Mouse (Mus musculus): ENCODE results near the gene Eno3.

Eno3 gene

DNA sequence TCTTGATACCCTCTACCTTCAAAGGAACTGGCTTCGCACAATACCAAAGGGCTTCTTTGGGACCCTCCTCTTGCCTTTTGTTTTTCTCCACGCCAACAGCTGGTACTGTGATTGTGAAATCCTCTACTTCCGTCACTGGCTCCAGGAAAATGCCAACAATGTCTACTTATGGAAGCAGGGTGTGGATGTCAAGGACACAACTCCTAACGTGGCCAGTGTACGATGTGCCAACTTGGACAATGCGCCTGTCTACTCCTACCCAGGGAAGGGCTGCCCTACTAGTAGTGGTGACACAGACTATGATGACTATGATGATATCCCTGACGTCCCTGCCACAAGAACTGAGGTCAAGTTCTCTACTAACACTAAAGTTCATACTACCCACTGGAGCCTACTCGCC is 17.0 kb upstream of the Eno3 start:
- in situ Hi-C loops (cut with MboI, MseI): loop anchor here in 1 of 2 experiments (25.0 kb wide), 1 partner anchor 122 kb away; the partner anchor contains the start of gene Zfp3

DNA sequence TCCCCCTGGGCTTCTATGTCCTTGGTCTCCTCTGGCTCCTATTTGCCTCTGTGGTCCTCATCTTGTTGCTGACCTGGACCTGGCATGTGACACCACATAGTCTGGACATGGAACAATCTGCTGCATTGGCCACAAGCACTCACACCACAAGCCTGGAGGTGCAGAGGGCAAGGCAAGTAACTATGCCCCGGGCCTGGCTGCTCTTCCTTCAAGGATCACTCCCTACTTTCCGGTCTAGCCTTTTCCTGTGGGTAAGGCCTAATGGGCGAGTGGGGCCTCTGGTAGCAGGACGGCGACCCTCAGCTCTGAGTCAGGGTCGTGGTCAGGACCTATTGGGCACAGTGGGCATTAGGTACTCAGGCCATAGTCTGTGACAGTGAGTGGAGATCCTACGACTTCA is 15.8 kb upstream of the Eno3 start:
- in situ Hi-C loops (cut with MboI, MseI): loop anchor here in 1 of 2 experiments (25.0 kb wide), 1 partner anchor 121 kb away; the partner anchor contains the start of gene Zfp3

DNA sequence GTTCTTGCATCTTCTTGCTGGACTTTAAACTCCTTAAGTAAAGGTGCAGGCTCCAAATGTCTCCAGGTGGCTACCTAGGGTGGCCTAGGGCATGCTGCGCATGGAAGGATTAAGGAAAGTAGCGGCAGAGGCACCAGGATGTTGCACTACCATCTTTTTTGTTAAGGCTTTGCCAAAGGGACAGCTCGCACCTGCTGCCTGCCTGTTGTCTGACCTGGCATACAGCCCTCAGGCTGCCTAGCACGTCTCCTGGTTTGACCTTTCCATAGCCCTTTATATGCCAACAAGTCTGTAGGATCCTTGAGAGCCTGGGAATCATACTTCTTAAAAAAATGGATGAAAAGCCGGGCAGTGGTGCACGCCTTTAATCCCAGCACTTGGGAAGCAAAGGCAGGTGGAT is 14.0 kb upstream of the Eno3 start:
- in situ Hi-C loops (cut with MboI, MseI): loop anchor here in 1 of 2 experiments (25.0 kb wide), 1 partner anchor 119 kb away; the partner anchor contains the start of gene Zfp3

- in situ Hi-C loops (cut with MboI, MseI): loop anchor here in 1 of 2 experiments (25.0 kb wide), 1 partner anchor 118 kb away; the partner anchor contains the start of gene Zfp3
Observed at GRCm38 (mm10) chr11:70644564-70645103, 12.4 kb upstream of the Eno3 start.

- in situ Hi-C loops (cut with MboI, MseI): loop anchor here in 1 of 2 experiments (25.0 kb wide), 1 partner anchor 117 kb away; the partner anchor contains the start of gene Zfp3
Observed at GRCm38 (mm10) chr11:70645461-70646258, 11.3 kb upstream of the Eno3 start.

DNA sequence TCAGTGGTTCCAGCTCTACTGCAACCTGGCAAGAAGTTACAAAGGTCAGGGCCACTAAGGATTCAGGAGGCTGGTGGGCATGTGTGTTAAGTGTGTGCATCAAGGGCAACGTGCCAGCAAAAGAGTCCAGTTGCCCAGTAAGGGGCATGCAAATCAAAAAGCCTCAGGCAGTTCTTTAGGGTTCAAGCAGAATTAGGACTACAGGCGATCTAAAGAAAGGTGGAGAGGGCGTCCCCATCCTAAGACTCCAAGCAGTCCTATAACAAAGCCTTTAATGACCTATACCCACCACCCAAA is 10.8 kb upstream of the Eno3 start:
- in situ Hi-C loops (cut with MboI, MseI): loop anchor here in 1 of 2 experiments (25.0 kb wide), 1 partner anchor 116 kb away; the partner anchor contains the start of gene Zfp3

GRCm38 (mm10) chr11:70646691-70647650 is 10.0 kb upstream of the Eno3 start, which contains the start of the genes Rnf167 and Slc25a11:
TSS of gene Rnf167 (plus strand) at chr11:70647235.
TSS of gene Slc25a11 (minus strand) at chr11:70647479.
- in situ Hi-C loops (cut with MboI, MseI): loop anchor here in 1 of 2 experiments (25.0 kb wide), 1 partner anchor 115 kb away; the partner anchor contains the start of gene Zfp3

- in situ Hi-C loops (cut with MboI, MseI): loop anchor here in 1 of 2 experiments (25.0 kb wide), 1 partner anchor 114 kb away; the partner anchor contains the start of gene Zfp3
Observed at GRCm38 (mm10) chr11:70647716-70648420, 9.1 kb upstream of the Eno3 start.

DNA sequence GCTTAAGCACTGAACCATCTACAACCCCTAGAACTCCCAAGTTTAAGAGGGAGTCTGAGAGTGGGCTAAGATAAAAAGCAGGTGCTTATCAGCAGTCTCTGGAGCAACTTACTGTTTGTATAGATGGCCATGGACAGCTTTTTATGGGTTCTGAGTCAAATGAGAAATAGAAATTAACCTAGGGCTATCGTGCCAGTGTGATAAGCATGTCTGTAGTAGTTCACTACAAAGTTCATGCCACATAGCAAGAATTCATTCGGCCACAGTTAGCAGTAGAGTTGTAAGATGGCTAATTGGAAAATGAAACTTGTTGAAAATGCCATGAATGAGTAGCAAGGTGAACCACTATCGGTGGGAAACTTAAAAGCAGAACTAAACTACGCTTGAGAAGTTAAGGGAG is 8.5 kb upstream of the Eno3 start:
- in situ Hi-C loops (cut with MboI, MseI): loop anchor here in 1 of 2 experiments (25.0 kb wide), 1 partner anchor 114 kb away; the partner anchor contains the start of gene Zfp3

GRCm38 (mm10) chr11:70649185-70649734 is 7.7 kb upstream of the Eno3 start:
- in situ Hi-C loops (cut with MboI, MseI): loop anchor here in 1 of 2 experiments (25.0 kb wide), 1 partner anchor 113 kb away; the partner anchor contains the start of gene Zfp3

- in situ Hi-C loops (cut with MboI, MseI): loop anchor here in 1 of 2 experiments (10.0 to 25.0 kb wide), 2 partner anchors 656 to 1563 kb away; partner anchors contain the start of genes Gabarap, Per1, Phf23 and Vamp2
Observed at GRCm38 (mm10) chr11:70650322-70651175, 6.5 kb upstream of the Eno3 start.

- in situ Hi-C loops (cut with MboI, MseI): loop anchor here in 1 of 2 experiments (10.0 to 25.0 kb wide), 2 partner anchors 657 to 1564 kb away; partner anchors contain the start of genes Gabarap, Per1, Phf23 and Vamp2
Observed at GRCm38 (mm10) chr11:70651391-70651790, 5.6 kb upstream of the Eno3 start.

DNA sequence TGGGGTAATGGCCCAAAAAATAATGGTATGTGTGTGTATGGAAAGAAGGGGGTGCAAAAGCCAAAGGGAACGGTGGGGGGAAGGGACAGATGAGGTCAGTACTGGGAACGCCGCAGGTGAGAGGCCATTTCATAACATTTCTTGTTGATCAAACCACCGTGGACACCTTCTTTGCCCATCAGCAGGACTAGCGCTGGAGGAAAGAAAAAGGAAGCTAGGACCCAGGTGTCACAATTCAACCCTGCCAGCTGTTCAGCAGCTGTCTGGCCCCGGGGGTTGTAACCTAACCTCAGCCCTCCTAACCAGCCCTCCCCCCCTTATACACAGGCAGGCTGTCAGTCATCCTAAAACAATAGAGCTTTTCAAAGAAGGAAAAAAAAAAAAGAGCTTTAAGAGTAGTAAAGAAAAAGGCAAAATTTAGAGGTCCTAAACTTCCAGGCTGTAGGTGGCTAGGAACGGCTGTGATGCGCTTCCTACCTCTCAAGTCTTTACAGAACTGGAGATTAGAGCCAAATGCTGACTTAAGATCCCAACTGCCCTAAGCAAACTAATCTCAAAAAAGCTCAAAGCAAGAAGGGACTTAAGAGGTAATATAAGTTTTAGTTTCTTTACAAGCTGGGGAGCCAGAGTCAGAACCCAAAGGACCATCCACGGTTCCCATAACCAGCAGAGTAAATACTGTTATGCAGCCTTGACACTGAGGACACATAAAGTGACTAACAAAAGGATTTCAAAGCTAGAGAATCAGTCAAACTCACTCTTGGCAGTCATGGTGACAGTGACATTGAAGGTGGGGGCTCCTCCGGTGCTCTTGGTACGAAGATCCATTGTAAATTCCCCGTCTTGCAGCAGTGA is 4.7 kb upstream of the Eno3 start:
- in situ Hi-C loops (cut with MboI, MseI): loop anchor here in 1 of 2 experiments (10.0 to 25.0 kb wide), 2 partner anchors 657 to 1565 kb away; partner anchors contain the start of genes Gabarap, Per1, Phf23 and Vamp2

- in situ Hi-C loops (cut with MboI, MseI): loop anchor here in 1 of 2 experiments (10.0 to 25.0 kb wide), 2 partner anchors 658 to 1566 kb away; partner anchors contain the start of genes Gabarap, Per1, Phf23 and Vamp2
Observed at GRCm38 (mm10) chr11:70652884-70653344, 4.1 kb upstream of the Eno3 start.

DNA sequence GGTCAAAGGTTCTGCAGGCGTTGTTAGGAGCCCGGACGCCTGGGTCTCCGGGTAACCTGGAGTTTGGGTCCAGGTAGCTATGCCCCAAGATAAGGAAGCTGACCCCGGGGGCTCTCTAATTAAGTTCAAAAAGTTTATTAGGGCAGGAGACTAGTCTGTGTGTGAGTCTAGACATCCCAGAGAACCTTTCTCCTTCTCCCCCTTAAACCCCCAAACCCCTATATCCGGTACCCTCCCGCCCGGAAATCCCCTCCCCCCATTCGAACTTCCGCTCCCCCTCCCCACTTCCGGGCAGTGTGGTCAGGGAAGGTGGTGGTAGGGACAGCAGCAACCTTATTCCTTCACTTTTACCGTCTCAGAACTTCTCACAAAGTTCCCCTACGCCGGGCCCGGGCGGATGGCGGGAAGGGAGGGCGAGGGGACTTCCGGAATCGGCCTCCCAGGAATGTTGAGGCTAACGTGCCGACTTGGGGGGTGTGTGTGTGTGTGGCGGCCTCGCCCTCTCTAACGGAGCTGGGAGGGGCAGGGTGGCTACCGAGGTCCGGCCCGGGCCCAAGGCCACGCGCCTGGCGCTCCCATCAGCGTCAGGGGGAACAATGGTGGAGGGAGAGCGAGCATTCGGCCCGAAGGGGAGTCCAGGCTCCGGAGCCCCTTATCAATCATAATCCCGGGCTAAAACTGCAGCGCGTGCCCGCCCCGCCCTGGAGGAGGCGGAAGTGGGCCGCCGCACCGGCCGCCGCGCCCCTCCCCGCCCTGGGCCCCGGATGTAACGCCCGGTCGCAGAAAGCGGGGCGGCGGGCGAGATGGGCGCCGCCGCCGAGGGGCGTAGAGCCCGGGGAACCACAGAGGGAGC is 3.4 kb upstream of the Eno3 start:
- in situ Hi-C loops (cut with MboI, MseI): loop anchor here in 1 of 2 experiments (10.0 to 25.0 kb wide), 2 partner anchors 659 to 1566 kb away; partner anchors contain the start of genes Gabarap, Per1, Phf23 and Vamp2
